Mouse (Mus musculus) neural tube, embryonic 11.5 days (tissue): ENCODE measurements around the gene Itga8. TPM values are rescaled to one million over a fixed set of nuclear protein-coding genes. Genes with fewer than 3 reads are reported as not detected.

Experiments
- ATAC-seq: fragments of 200-750 bp; cut with Nextera tagmentation; 2 replicates; pipeline ENCODE4 v1.8.0; 2017; ENCODE audit warnings: moderate number of reproducible peaks, mild to moderate bottlenecking, moderate TSS enrichment, moderate library complexity; ENCODE audit not compliant: insufficient read depth, low FRiP score, low TSS enrichment
- DNase-seq: peaks from one replicate; pipeline ENCODE4 v3.0.0-alpha.2; 2015; ENCODE audit warnings: low spot score
- H3K27ac ChIP-seq: fragments of 300-500 bp; sonication (generic); 2 replicates; pipeline ENCODE4 v1.5.1; 2014; ENCODE audit warnings: low read depth, mild to moderate bottlenecking, low read length
- H3K27me3 ChIP-seq: fragments of 300-500 bp; sonication (generic); 2 replicates; pipeline ENCODE4 v1.6.1; 2014; ENCODE audit warnings: mild to moderate bottlenecking, low read length, mixed read lengths; ENCODE audit not compliant: control insufficient read depth, insufficient read depth
- H3K36me3 ChIP-seq: fragments of 300-500 bp; sonication (generic); 2 replicates; pipeline ENCODE4 v1.6.1; 2014; ENCODE audit warnings: mild to moderate bottlenecking, low read length, moderate library complexity, mixed read lengths; ENCODE audit not compliant: control insufficient read depth, insufficient read depth
- H3K4me1 ChIP-seq: fragments of 300-500 bp; sonication (generic); 2 replicates; pipeline ENCODE4 v1.6.1; 2014; ENCODE audit warnings: low read length, mixed read lengths; ENCODE audit not compliant: control insufficient read depth, insufficient read depth
- H3K4me2 ChIP-seq: fragments of 300-500 bp; sonication (generic); 2 replicates; pipeline ENCODE4 v1.6.1; 2014; ENCODE audit warnings: low read depth, mild to moderate bottlenecking, moderate library complexity
- H3K4me3 ChIP-seq: fragments of 300-500 bp; sonication (generic); 2 replicates; pipeline ENCODE4 v1.5.1; 2014; ENCODE audit warnings: low read depth, low read length
- H3K9ac ChIP-seq: fragments of 300-500 bp; sonication (generic); 2 replicates; pipeline ENCODE4 v1.6.1; 2014; ENCODE audit warnings: mild to moderate bottlenecking, low read length
- H3K9me3 ChIP-seq: fragments of 300-500 bp; sonication (generic); 2 replicates; pipeline ENCODE4 v1.6.1; 2016; ENCODE audit warnings: low read length; ENCODE audit not compliant: control insufficient read depth
- WGBS: fragments of 180-500 bp; shearing (Covaris S2); extraction: QIAGEN DNeasy Blood & Tissue Kit; methylation state at CpG from one replicate; pipeline ENCODE4 v1.1.7; 2014; 5-methylcytosine and 5-hydroxymethylcytosine counted together
- polyA plus RNA-seq: library from polyadenylated mRNA; unstranded; fragments of >200 nt; fragmentation: Nextera tagmentation; extraction: Ambion mirVana; gene quantifications from 2 replicates; pipeline ENCODE4 v1.2.1, GENCODE M21; 2014

Itga8 gene
- polyA plus RNA-seq, 1 experiment from 2014 or later: 8.2 TPM

- ATAC-seq: no peak
- no peaks in the 10 kb centered on the region for H3K27me3 ChIP-seq
- H3K4me1 ChIP-seq: no peaks in the 10 kb centered on the region
- H3K4me2 ChIP-seq: no peak overlapping the region
- no peak for DNase-seq
- no peak overlapping the region for H3K4me3 ChIP-seq
- H3K9ac ChIP-seq: no peak overlapping the region
- H3K36me3 ChIP-seq: no peaks in the 10 kb centered on the region
- no peak overlapping the region for H3K27ac ChIP-seq
- H3K9me3 ChIP-seq: no peaks in the 10 kb centered on the region
Measured at GRCm38 (mm10) chr2:12307311-12307710, 5.6 kb upstream of the Itga8 start.

GRCm38 (mm10) chr2:12305064-12305650 is 3.4 kb upstream of the Itga8 start:
- Histone ChIP-seq H3K36me3 (no peaks in the 10 kb centered on the region), H3K4me2 (no peak overlapping the region), H3K27ac (no peak overlapping the region), H3K9ac (no peak overlapping the region), H3K4me1 (no peaks in the 10 kb centered on the region), H3K9me3 (no peaks in the 10 kb centered on the region), H3K4me3 (no peak overlapping the region), H3K27me3 (0 out of 2 replicates have a peak, but pooled peaks cover 10% of the 10 kb centered on the region)
- ATAC-seq: no peak
- 85% methylated on average over 9 of the region's 9 CpGs for WGBS
- DNase-seq: no peak

GRCm38 (mm10) chr2:12300449-12301228 is 1.1 kb downstream of the Itga8 start:
- H3K9ac ChIP-seq: no peak overlapping the region
- WGBS: 71% methylated on average over 15 of the region's 15 CpGs

GRCm38 (mm10) chr2:12297287-12297686 is 4.4 kb downstream of the Itga8 start:
- Histone ChIP-seq H3K27ac (no peak overlapping the region), H3K4me2 (no peak overlapping the region), H3K9ac (no peak overlapping the region), H3K9me3 (no peaks in the 10 kb centered on the region), H3K27me3 (0 out of 2 replicates have a peak, but pooled peaks cover 10% of the 10 kb centered on the region), H3K36me3 (no peaks in the 10 kb centered on the region), H3K4me1 (no peaks in the 10 kb centered on the region), H3K4me3 (no peak overlapping the region)
- ATAC-seq: no peak
- 83% methylated on average over 5 of the region's 5 CpGs for WGBS
- no peak for DNase-seq

More at GRCm38 (mm10) chr2:12300449-12301228, 1.1 kb downstream of the Itga8 start:
- no peak for DNase-seq
- peak overlapping the region; percentile 94 for H3K4me2 ChIP-seq
- H3K9me3 ChIP-seq: no peaks in the 10 kb centered on the region
- no peak for ATAC-seq
- no peaks in the 10 kb centered on the region for H3K36me3 ChIP-seq
- H3K27ac ChIP-seq: no peak overlapping the region
- 0 out of 2 replicates have a peak, but pooled peaks cover 10% of the 10 kb centered on the region for H3K27me3 ChIP-seq
- no peaks in the 10 kb centered on the region for H3K4me1 ChIP-seq
- peak overlapping the region; percentile 64 for H3K4me3 ChIP-seq

GRCm38 (mm10) chr2:12295150-12295549 is 6.6 kb downstream of the Itga8 start:
- ATAC-seq (no peak), DNase-seq (no peak)
- Histone ChIP-seq H3K9me3 (no peaks in the 10 kb centered on the region), H3K27ac (no peak overlapping the region), H3K4me3 (no peak overlapping the region), H3K4me2 (no peak overlapping the region), H3K36me3 (no peaks in the 10 kb centered on the region), H3K9ac (no peak overlapping the region), H3K4me1 (no peaks in the 10 kb centered on the region), H3K27me3 (no peaks in the 10 kb centered on the region)
- WGBS: 95% methylated on average over 6 of the region's 6 CpGs

- no peak overlapping the region for H3K9ac ChIP-seq
- H3K27ac ChIP-seq: no peak overlapping the region
- H3K4me3 ChIP-seq: no peak overlapping the region
- H3K36me3 ChIP-seq: no peaks in the 10 kb centered on the region
- ATAC-seq (no peak), DNase-seq (no peak)
- H3K9me3 ChIP-seq: no peaks in the 10 kb centered on the region
- 83% methylated on average over 3 of the region's 3 CpGs for WGBS
- H3K4me2 ChIP-seq: no peak overlapping the region
- no peaks in the 10 kb centered on the region for H3K4me1 ChIP-seq
- no peaks in the 10 kb centered on the region for H3K27me3 ChIP-seq
Measured at GRCm38 (mm10) chr2:12294060-12294459, 7.7 kb downstream of the Itga8 start.

- no peaks in the 10 kb centered on the region for H3K9me3 ChIP-seq
- no peak overlapping the region for H3K4me2 ChIP-seq
- WGBS: 72% methylated on average over 8 of the region's 8 CpGs
- H3K27me3 ChIP-seq: no peaks in the 10 kb centered on the region
- no peak overlapping the region for H3K9ac ChIP-seq
- H3K4me3 ChIP-seq: no peak overlapping the region
- DNase-seq (no peak), ATAC-seq (no peak)
- no peaks in the 10 kb centered on the region for H3K36me3 ChIP-seq
- no peaks in the 10 kb centered on the region for H3K4me1 ChIP-seq
- H3K27ac ChIP-seq: no peak overlapping the region
Measured at GRCm38 (mm10) chr2:12293458-12293857, 8.3 kb downstream of the Itga8 start.

GRCm38 (mm10) chr2:12292023-12292820 is 9.5 kb downstream of the Itga8 start:
- DNase-seq (peak; percentile 35), ATAC-seq (peak; percentile 74)
- Histone ChIP-seq H3K9me3 (no peaks in the 10 kb centered on the region), H3K27me3 (no peaks in the 10 kb centered on the region), H3K4me3 (no peak overlapping the region), H3K4me2 (no peak overlapping the region), H3K9ac (no peak overlapping the region), H3K27ac (no peak overlapping the region), H3K4me1 (no peaks in the 10 kb centered on the region), H3K36me3 (no peaks in the 10 kb centered on the region)
- WGBS: 48% methylated on average over 8 of the region's 8 CpGs
